Mouse (Mus musculus) limb, embryonic 14.5 days (tissue): ENCODE measurements around the gene B3gntl1. TPM values are rescaled to one million over a fixed set of nuclear protein-coding genes. Genes with fewer than 3 reads are reported as not detected.

Source experiments
- ATAC-seq: fragments of 200-750 bp; cut with Nextera tagmentation; 2 replicates; pipeline ENCODE4 v1.8.0; 2017; ENCODE audit warnings: low read depth, moderate number of reproducible peaks, moderate TSS enrichment; ENCODE audit not compliant: low FRiP score
- DNase-seq: peaks from one replicate; pipeline ENCODE4 v3.0.0-alpha.2; 2015; ENCODE audit warnings: low spot score
- H3K27ac ChIP-seq: fragments of 300-500 bp; sonication (generic); replicated peaks from 2 replicates; pipeline ENCODE4 v1.5.1; 2014; ENCODE audit warnings: low read depth, mild to moderate bottlenecking, low read length, moderate library complexity, mixed read lengths
- H3K27me3 ChIP-seq: fragments of 300-500 bp; sonication (generic); 2 replicates; pipeline ENCODE4 v1.6.1; 2014; ENCODE audit warnings: low read length, mixed read lengths; ENCODE audit not compliant: control insufficient read depth, insufficient read depth
- H3K36me3 ChIP-seq: fragments of 300-500 bp; sonication (generic); 2 replicates; pipeline ENCODE4 v1.6.1; 2014; ENCODE audit warnings: mild to moderate bottlenecking, low read length, moderate library complexity, mixed read lengths; ENCODE audit not compliant: control insufficient read depth, insufficient read depth
- H3K4me1 ChIP-seq: fragments of 300-500 bp; sonication (generic); 2 replicates; pipeline ENCODE4 v1.6.1; 2014; ENCODE audit warnings: antibody characterized with exemption, low read length, mixed read lengths; ENCODE audit not compliant: control insufficient read depth, insufficient read depth
- H3K4me2 ChIP-seq: fragments of 300-500 bp; sonication (generic); replicated peaks from 2 replicates; pipeline ENCODE4 v1.6.1; 2014; ENCODE audit warnings: low read depth, mild to moderate bottlenecking, low read length, moderate library complexity; ENCODE audit not compliant: severe bottlenecking
- H3K4me3 ChIP-seq: fragments of 300-500 bp; sonication (generic); replicated peaks from 2 replicates; pipeline ENCODE4 v1.5.1; 2014; ENCODE audit warnings: low read length
- H3K9ac ChIP-seq: fragments of 300-500 bp; sonication (generic); 2 replicates; pipeline ENCODE4 v1.6.1; 2014; ENCODE audit warnings: mild to moderate bottlenecking, low read depth, low read length, moderate library complexity; ENCODE audit not compliant: severe bottlenecking
- H3K9me3 ChIP-seq: fragments of 300-500 bp; sonication (generic); 2 replicates; pipeline ENCODE4 v1.6.1; 2016; ENCODE audit warnings: low read length; ENCODE audit not compliant: control insufficient read depth
- POLR2A ChIP-seq: fragments of 200-500 bp; IDR thresholded peaks from 2 replicates; pipeline ENCODE4 v1.8.0; 2012; ENCODE audit warnings: inconsistent platforms, mild to moderate bottlenecking, moderate library complexity, borderline replicate concordance; ENCODE audit not compliant: insufficient read depth, insufficient read length; ENCODE audit errors: extremely low read depth
- WGBS: fragments of 180-500 bp; shearing (Covaris S2); extraction: QIAGEN DNeasy Blood & Tissue Kit; methylation state at CpG from one replicate; pipeline ENCODE4 v1.1.7; 2014; 5-methylcytosine and 5-hydroxymethylcytosine counted together
- polyA plus RNA-seq, 2 experiments: library from polyadenylated mRNA; depleted of rRNA in 1 of 2; stranded (reverse) in 1 of 2; unstranded in 1 of 2; fragments of >200 nt; fragmentation: Nextera tagmentation in 1 of 2; extraction: Ambion mirVana in 1 of 2; gene quantifications; 2 replicates each; pipeline versions ENCODE4 v1.2.1 to v1.2.3; 2012 to 2014

B3gntl1 gene
- polyA plus RNA-seq, 2 experiments = 8.6 to 14.4 TPM

GRCm38 (mm10) chr11:121652547-121653305 lies 20.2 kb downstream of the B3gntl1 start:
- Histone ChIP-seq H3K9ac (no peak overlapping the region), H3K9me3 (no peaks in the 10 kb centered on the region), H3K4me2 (no peak overlapping the region), H3K27me3 (no peaks in the 10 kb centered on the region), H3K27ac (no peak overlapping the region), H3K4me1 (no peaks in the 10 kb centered on the region), H3K4me3 (no peak overlapping the region), H3K36me3 (peaks cover 10% of the 10 kb centered on the region; the same call in 1 of the 2 replicates)
- no peak for TF ChIP-seq POLR2A
- no peak for ATAC-seq
- WGBS = 50% methylated on average over 8 of the region's 10 CpGs
- DNase-seq = peak; percentile 52

DNA sequence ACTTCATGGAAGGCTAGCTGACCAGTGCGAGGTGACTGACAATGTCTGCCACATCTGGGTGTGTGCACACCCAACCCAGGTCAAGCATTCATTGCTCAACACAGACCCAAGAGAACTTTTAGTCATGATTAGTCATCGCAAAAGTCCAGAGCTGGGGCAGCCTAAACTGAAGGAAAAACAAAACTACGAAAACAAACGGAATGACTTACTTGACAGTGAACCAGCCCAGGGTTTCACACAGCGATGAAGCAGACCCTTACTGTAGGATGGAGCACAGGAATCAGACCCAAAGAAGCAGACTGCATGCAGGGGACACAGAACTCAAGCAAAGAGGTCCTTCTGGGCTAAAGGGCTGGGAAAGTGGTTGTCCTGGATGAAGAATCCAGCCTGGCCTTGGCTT lies 21.0 kb downstream of the B3gntl1 start:
- H3K27me3 ChIP-seq = no peaks in the 10 kb centered on the region
- H3K9ac ChIP-seq = no peak overlapping the region
- 95% methylated on average over 5 of the region's 5 CpGs for WGBS
- H3K9me3 ChIP-seq = no peaks in the 10 kb centered on the region
- TF ChIP-seq POLR2A = no peak
- no peak overlapping the region for H3K27ac ChIP-seq
- ATAC-seq (no peak), DNase-seq (no peak)
- H3K36me3 ChIP-seq = peaks cover 10% of the 10 kb centered on the region; the same call in 1 of the 2 replicates
- no peak overlapping the region for H3K4me2 ChIP-seq
- H3K4me1 ChIP-seq = no peaks in the 10 kb centered on the region
- H3K4me3 ChIP-seq = no peak overlapping the region

GRCm38 (mm10) chr11:121651556-121651955 lies 21.4 kb downstream of the B3gntl1 start:
- ATAC-seq (no peak), DNase-seq (no peak)
- H3K4me2 ChIP-seq = no peak overlapping the region
- H3K36me3 ChIP-seq = peaks cover 10% of the 10 kb centered on the region; the same call in 1 of the 2 replicates
- TF ChIP-seq POLR2A = no peak
- WGBS = 92% methylated on average over 9 of the region's 9 CpGs
- no peaks in the 10 kb centered on the region for H3K9me3 ChIP-seq
- H3K27me3 ChIP-seq = no peaks in the 10 kb centered on the region
- H3K27ac ChIP-seq = no peak overlapping the region
- no peak overlapping the region for H3K4me3 ChIP-seq
- H3K9ac ChIP-seq = no peak overlapping the region
- no peaks in the 10 kb centered on the region for H3K4me1 ChIP-seq

DNA sequence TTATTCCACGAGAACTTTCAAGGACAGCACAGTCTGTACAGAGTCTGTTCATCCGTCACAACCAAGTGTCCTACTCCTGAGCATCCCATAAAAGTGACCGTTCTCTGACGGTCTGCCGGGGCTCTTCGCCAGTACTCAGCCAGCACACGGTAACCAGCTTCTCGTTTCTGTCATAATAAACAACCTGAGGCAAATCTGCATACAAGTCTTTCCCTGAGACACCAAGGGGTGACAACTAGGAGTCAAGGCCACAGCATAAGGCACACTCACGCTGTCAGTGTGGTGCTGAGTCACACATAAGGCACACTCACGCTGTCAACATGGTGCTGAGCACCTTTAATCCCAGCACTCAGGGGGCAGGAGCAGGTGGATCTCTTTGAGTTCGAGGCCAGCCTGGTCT lies 22.3 kb downstream of the B3gntl1 start:
- Histone ChIP-seq H3K27me3 (no peaks in the 10 kb centered on the region), H3K36me3 (peaks cover 10% of the 10 kb centered on the region; the same call in 1 of the 2 replicates), H3K9ac (no peak overlapping the region), H3K4me2 (no peak overlapping the region), H3K4me3 (no peak overlapping the region), H3K4me1 (no peaks in the 10 kb centered on the region), H3K9me3 (no peaks in the 10 kb centered on the region), H3K27ac (no peak overlapping the region)
- 87% methylated on average over 11 of the region's 11 CpGs for WGBS
- no peak for ATAC-seq
- DNase-seq = no peak
- no peak for TF ChIP-seq POLR2A

DNA sequence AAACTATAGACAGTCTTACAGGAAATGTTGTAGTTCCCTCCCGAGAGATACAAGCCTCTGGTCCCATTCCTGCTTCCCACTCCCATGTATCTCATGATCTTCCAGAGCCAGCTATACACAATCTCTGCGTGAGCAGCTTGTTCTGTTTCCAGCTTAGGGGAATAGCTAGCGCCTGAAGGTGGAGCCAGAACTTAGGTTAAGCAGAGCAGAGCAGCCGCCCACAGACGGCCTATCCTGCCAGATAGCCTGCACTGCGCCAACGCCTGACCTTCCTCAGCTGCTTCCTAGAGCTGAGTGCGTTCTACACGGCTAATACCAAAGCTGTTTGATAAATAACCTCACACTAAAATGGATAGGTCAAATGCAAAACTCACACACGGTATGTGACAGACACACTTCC lies 23.1 kb downstream of the B3gntl1 start:
- Histone ChIP-seq H3K4me1 (no peaks in the 10 kb centered on the region), H3K36me3 (peaks cover 10% of the 10 kb centered on the region; the same call in 1 of the 2 replicates), H3K27me3 (no peaks in the 10 kb centered on the region), H3K9me3 (no peaks in the 10 kb centered on the region), H3K27ac (no peak overlapping the region), H3K9ac (no peak overlapping the region), H3K4me3 (no peak overlapping the region), H3K4me2 (no peak overlapping the region)
- WGBS = 78% methylated on average over 10 of the region's 10 CpGs
- DNase-seq (no peak), ATAC-seq (no peak)
- no peak for TF ChIP-seq POLR2A
